Mouse (Mus musculus) forebrain, embryonic 12.5 days (tissue): ENCODE results near the gene Mrps24. TPM values are rescaled to one million over a fixed set of nuclear protein-coding genes. Genes with fewer than 3 reads are reported as not detected.

Source experiments
- ATAC-seq: fragments of 200-750 bp; cut with Nextera tagmentation; 2 replicates; pipeline ENCODE4 v1.8.0; 2017; ENCODE audit warnings: moderate TSS enrichment; ENCODE audit not compliant: low FRiP score
- H3K27ac ChIP-seq: fragments of 300-500 bp; sonication (generic); 2 replicates; pipeline ENCODE4 v1.5.1; 2016; ENCODE audit warnings: mild to moderate bottlenecking
- H3K27me3 ChIP-seq: fragments of 300-500 bp; sonication (generic); 2 replicates; pipeline ENCODE4 v1.6.1; 2016; ENCODE audit warnings: mild to moderate bottlenecking
- H3K36me3 ChIP-seq: fragments of 300-500 bp; sonication (generic); replicated peaks from 2 replicates; pipeline ENCODE4 v1.6.1; 2016; ENCODE audit warnings: mild to moderate bottlenecking
- H3K4me1 ChIP-seq: fragments of 300-500 bp; sonication (generic); 2 replicates; pipeline ENCODE4 v1.6.1; 2016
- H3K4me2 ChIP-seq: fragments of 300-500 bp; sonication (generic); 2 replicates; pipeline ENCODE4 v1.6.1; 2016; ENCODE audit warnings: mild to moderate bottlenecking, moderate library complexity
- H3K4me3 ChIP-seq: fragments of 300-500 bp; sonication (generic); replicated peaks from 2 replicates; pipeline ENCODE4 v1.5.1; 2016; ENCODE audit warnings: mild to moderate bottlenecking
- H3K9ac ChIP-seq: fragments of 300-500 bp; sonication (generic); 2 replicates; pipeline ENCODE4 v1.6.1; 2016; ENCODE audit warnings: mild to moderate bottlenecking
- H3K9me3 ChIP-seq: fragments of 300-500 bp; sonication (generic); 2 replicates; pipeline ENCODE4 v1.6.1; 2016
- WGBS: fragments of 180-500 bp; shearing (Covaris S2); methylation state at CpG from one replicate; pipeline ENCODE4 v1.1.7; 2016; 5-methylcytosine and 5-hydroxymethylcytosine counted together
- polyA plus RNA-seq: library from polyadenylated mRNA; unstranded; fragments of >200 nt; fragmentation: Nextera tagmentation; extraction: Ambion mirVana; gene quantifications from 2 replicates; pipeline ENCODE4 v1.2.1, GENCODE M21; 2016

Gene Mrps24
- polyA plus RNA-seq = 156 and 162 TPM in 2 replicates

GRCm38 (mm10) chr11:5715630-5716105, at the start of gene Mrps24:
Gene Mrps24 (minus strand): TSS chr11:5715680.
- Histone ChIP-seq H3K9ac (no peak within 1 kb of the TSS), H3K4me1 (no peaks in the 10 kb centered on the region), H3K36me3 (peaks cover 48% of the 10 kb centered on the region), H3K27ac (no peak within 1 kb of the TSS), H3K4me2 (no peak within 1 kb of the TSS), H3K27me3 (no peaks in the 10 kb centered on the region), H3K4me3 (no peak within 1 kb of the TSS), H3K9me3 (no peaks in the 10 kb centered on the region)
- ATAC-seq = no peak
- WGBS = 84% methylated on average over 14 of the region's 14 CpGs

- 19% methylated on average over 6 of the region's 6 CpGs for WGBS
- Histone ChIP-seq H3K27me3 (no peaks in the 10 kb centered on the region), H3K9me3 (no peaks in the 10 kb centered on the region), H3K27ac (peak overlapping the region; percentile 91), H3K4me3 (peak overlapping the region; percentile 75), H3K36me3 (no peaks in the 10 kb centered on the region), H3K4me1 (peaks cover 13% of the 10 kb centered on the region), H3K4me2 (peak overlapping the region; percentile 68), H3K9ac (peak overlapping the region; percentile 86)
- peak; percentile 66 for ATAC-seq
Observed at GRCm38 (mm10) chr11:5762633-5762982, 47.1 kb upstream of the Mrps24 start.

GRCm38 (mm10) chr11:5761820-5762632, 46.5 kb upstream of the Mrps24 start, which contains the start of gene Urgcp:
Gene Urgcp (minus strand): TSS chr11:5762376.
- Histone ChIP-seq H3K4me1 (peaks cover 13% of the 10 kb centered on the region), H3K36me3 (no peaks in the 10 kb centered on the region), H3K27ac (peak within 1 kb of the TSS; percentile 91), H3K4me2 (peak within 1 kb of the TSS; percentile 68), H3K9ac (peak within 1 kb of the TSS; percentile 86), H3K9me3 (no peaks in the 10 kb centered on the region), H3K27me3 (no peaks in the 10 kb centered on the region), H3K4me3 (peak within 1 kb of the TSS; percentile 75)
- WGBS = under 1% methylated on average over 68 of the region's 68 CpGs
- ATAC-seq = peak; percentile 99

- no peak overlapping the region for H3K9ac ChIP-seq
- H3K36me3 ChIP-seq = 0 out of 2 replicates have a peak, but pooled peaks cover 8% of the 10 kb centered on the region
- no peak overlapping the region for H3K4me2 ChIP-seq
- H3K9me3 ChIP-seq = peaks cover 8% of the 10 kb centered on the region
- 89% methylated on average over 2 of the region's 2 CpGs for whole genome bisulfite sequencing
- H3K27ac ChIP-seq = no peak overlapping the region
- no peaks in the 10 kb centered on the region for H3K27me3 ChIP-seq
- H3K4me1 ChIP-seq = no peaks in the 10 kb centered on the region
- no peak for ATAC-seq
- H3K4me3 ChIP-seq = no peak overlapping the region
Observed at GRCm38 (mm10) chr11:5753755-5754154, 38.3 kb upstream of the Mrps24 start.

- WGBS = 75% methylated on average over 2 of the region's 2 CpGs
- no peak overlapping the region for H3K4me2 ChIP-seq
- H3K4me1 ChIP-seq = peaks cover 11% of the 10 kb centered on the region
- H3K27me3 ChIP-seq = no peaks in the 10 kb centered on the region
- no peak for ATAC-seq
- H3K36me3 ChIP-seq = no peaks in the 10 kb centered on the region
- H3K9me3 ChIP-seq = no peaks in the 10 kb centered on the region
- H3K27ac ChIP-seq = no peak overlapping the region
- no peak overlapping the region for H3K9ac ChIP-seq
- no peak overlapping the region for H3K4me3 ChIP-seq
Observed at GRCm38 (mm10) chr11:5744951-5745350, 29.5 kb upstream of the Mrps24 start.

GRCm38 (mm10) chr11:5742106-5742505, 26.6 kb upstream of the Mrps24 start:
- H3K4me1 ChIP-seq = peaks cover 15% of the 10 kb centered on the region
- H3K36me3 ChIP-seq = no peaks in the 10 kb centered on the region
- ATAC-seq = no peak
- H3K9ac ChIP-seq = no peak overlapping the region
- no peak overlapping the region for H3K4me2 ChIP-seq
- 73% methylated on average over 7 of the region's 7 CpGs for WGBS
- no peak overlapping the region for H3K4me3 ChIP-seq
- H3K9me3 ChIP-seq = no peaks in the 10 kb centered on the region
- H3K27me3 ChIP-seq = no peaks in the 10 kb centered on the region
- H3K27ac ChIP-seq = no peak overlapping the region

- H3K9ac ChIP-seq = peak overlapping the region; percentile 96
- 1% methylated on average over 28 of the region's 50 CpGs for WGBS
- peak; percentile 94 for ATAC-seq
- no peaks in the 10 kb centered on the region for H3K9me3 ChIP-seq
- H3K36me3 ChIP-seq = no peaks in the 10 kb centered on the region
- peak overlapping the region; percentile 82 for H3K4me2 ChIP-seq
- H3K27ac ChIP-seq = peak overlapping the region; percentile 2; the same call in 1 of the 2 replicates
- peaks cover 15% of the 10 kb centered on the region for H3K4me1 ChIP-seq
- H3K27me3 ChIP-seq = no peaks in the 10 kb centered on the region
- H3K4me3 ChIP-seq = peak overlapping the region; percentile 87
Observed at GRCm38 (mm10) chr11:5740965-5741627, 25.6 kb upstream of the Mrps24 start.

GRCm38 (mm10) chr11:5740599-5740964, 25.1 kb upstream of the Mrps24 start:
- H3K4me3 ChIP-seq = peak overlapping the region; percentile 87
- peak overlapping the region; percentile 96 for H3K9ac ChIP-seq
- H3K27me3 ChIP-seq = no peaks in the 10 kb centered on the region
- ATAC-seq = no peak; the same call in 1 of the 2 replicates
- H3K36me3 ChIP-seq = no peaks in the 10 kb centered on the region
- WGBS = 3% methylated on average over 26 of the region's 26 CpGs
- peak overlapping the region; percentile 82 for H3K4me2 ChIP-seq
- peak overlapping the region; percentile 2; the same call in 1 of the 2 replicates for H3K27ac ChIP-seq
- peaks cover 15% of the 10 kb centered on the region for H3K4me1 ChIP-seq
- H3K9me3 ChIP-seq = no peaks in the 10 kb centered on the region

- WGBS = 80% methylated on average over 3 of the region's 3 CpGs
- no peak overlapping the region for H3K9ac ChIP-seq
- no peak overlapping the region for H3K4me2 ChIP-seq
Observed at GRCm38 (mm10) chr11:5739846-5740245, 24.4 kb upstream of the Mrps24 start.

GRCm38 (mm10) chr11:5738888-5739632, 23.6 kb upstream of the Mrps24 start:
- WGBS = 91% methylated on average over 5 of the region's 5 CpGs
- Histone ChIP-seq H3K4me3 (no peak overlapping the region), H3K9me3 (no peaks in the 10 kb centered on the region), H3K4me1 (peaks cover 15% of the 10 kb centered on the region), H3K4me2 (no peak overlapping the region), H3K27me3 (no peaks in the 10 kb centered on the region), H3K27ac (no peak overlapping the region), H3K36me3 (no peaks in the 10 kb centered on the region), H3K9ac (no peak overlapping the region)
- no peak for ATAC-seq

More at GRCm38 (mm10) chr11:5739846-5740245, 24.4 kb upstream of the Mrps24 start:
- no peak for ATAC-seq
- no peaks in the 10 kb centered on the region for H3K36me3 ChIP-seq
- no peak overlapping the region for H3K4me3 ChIP-seq
- no peak overlapping the region for H3K27ac ChIP-seq
- no peaks in the 10 kb centered on the region for H3K9me3 ChIP-seq
- H3K4me1 ChIP-seq = peaks cover 15% of the 10 kb centered on the region
- no peaks in the 10 kb centered on the region for H3K27me3 ChIP-seq

GRCm38 (mm10) chr11:5737137-5737536, 21.7 kb upstream of the Mrps24 start:
- H3K36me3 ChIP-seq = no peaks in the 10 kb centered on the region
- H3K4me2 ChIP-seq = no peak overlapping the region
- no peaks in the 10 kb centered on the region for H3K9me3 ChIP-seq
- H3K9ac ChIP-seq = no peak overlapping the region
- H3K27ac ChIP-seq = no peak overlapping the region
- H3K4me1 ChIP-seq = peaks cover 15% of the 10 kb centered on the region
- no peak for ATAC-seq
- 91% methylated on average over 5 of the region's 5 CpGs for WGBS
- H3K4me3 ChIP-seq = no peak overlapping the region
- H3K27me3 ChIP-seq = no peaks in the 10 kb centered on the region

GRCm38 (mm10) chr11:5734323-5734722, 18.8 kb upstream of the Mrps24 start:
- H3K27ac ChIP-seq = no peak overlapping the region
- H3K4me1 ChIP-seq = no peaks in the 10 kb centered on the region
- no peak overlapping the region for H3K4me2 ChIP-seq
- no peaks in the 10 kb centered on the region for H3K9me3 ChIP-seq
- no peak overlapping the region for H3K9ac ChIP-seq
- no peaks in the 10 kb centered on the region for H3K36me3 ChIP-seq
- no peaks in the 10 kb centered on the region for H3K27me3 ChIP-seq
- H3K4me3 ChIP-seq = no peak overlapping the region
- ATAC-seq = no peak
- 94% methylated on average over 4 of the region's 4 CpGs for WGBS
